Mouse (Mus musculus) megakaryocyte, embryonic 14.5 days (primary cell): ENCODE data around the gene Aco1.

Source experiments
- FLI1 ChIP-seq: IDR thresholded peaks from 2 replicates; pipeline ENCODE4 v1.6.1; 2012; ENCODE audit warnings: low read length, inconsistent platforms, mixed read lengths
- GATA1 ChIP-seq: IDR thresholded peaks from 3 replicates; pipeline ENCODE4 v1.6.1; 2012; ENCODE audit warnings: mixed read lengths, low read length, inconsistent platforms, borderline replicate concordance

DNA sequence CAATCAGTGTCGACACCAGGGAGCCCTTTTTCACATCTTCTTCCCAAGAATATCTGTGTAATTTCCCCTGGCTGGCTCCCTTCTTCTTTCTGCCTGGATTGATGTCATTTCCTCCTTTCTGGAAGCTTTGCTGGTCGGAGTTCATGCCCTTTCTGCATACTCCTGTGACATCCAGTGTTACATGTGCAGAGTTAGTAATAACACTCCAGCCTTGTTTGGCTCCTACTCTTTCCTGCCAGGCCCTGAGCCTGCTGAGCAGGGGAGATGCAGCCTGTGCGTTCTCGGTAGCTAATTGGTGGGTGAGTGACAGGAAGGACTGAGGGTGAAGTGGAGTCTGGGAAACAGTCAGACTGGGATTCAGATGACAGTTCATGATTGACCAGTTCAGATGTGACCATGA lies 31.4 kb downstream of the Aco1 start:
- TF ChIP-seq GATA1, result no peak
- no peak for TF ChIP-seq FLI1
